Mouse (Mus musculus) stomach, adult 2 months (tissue): ENCODE data around the gene Mast2. TPM values are rescaled to one million over a fixed set of nuclear protein-coding genes. Genes with fewer than 3 reads are reported as not detected.

Source experiments
- polyA plus RNA-seq: library from polyadenylated mRNA; depleted of rRNA; stranded (reverse); fragments of >200 nt; gene quantifications from 2 replicates; pipeline ENCODE4 v1.2.3, GENCODE M21; 2012; rRNA removed

The Mast2 gene
- polyA plus RNA-seq = 43.6 and 44.9 TPM in 2 replicates

DNA sequence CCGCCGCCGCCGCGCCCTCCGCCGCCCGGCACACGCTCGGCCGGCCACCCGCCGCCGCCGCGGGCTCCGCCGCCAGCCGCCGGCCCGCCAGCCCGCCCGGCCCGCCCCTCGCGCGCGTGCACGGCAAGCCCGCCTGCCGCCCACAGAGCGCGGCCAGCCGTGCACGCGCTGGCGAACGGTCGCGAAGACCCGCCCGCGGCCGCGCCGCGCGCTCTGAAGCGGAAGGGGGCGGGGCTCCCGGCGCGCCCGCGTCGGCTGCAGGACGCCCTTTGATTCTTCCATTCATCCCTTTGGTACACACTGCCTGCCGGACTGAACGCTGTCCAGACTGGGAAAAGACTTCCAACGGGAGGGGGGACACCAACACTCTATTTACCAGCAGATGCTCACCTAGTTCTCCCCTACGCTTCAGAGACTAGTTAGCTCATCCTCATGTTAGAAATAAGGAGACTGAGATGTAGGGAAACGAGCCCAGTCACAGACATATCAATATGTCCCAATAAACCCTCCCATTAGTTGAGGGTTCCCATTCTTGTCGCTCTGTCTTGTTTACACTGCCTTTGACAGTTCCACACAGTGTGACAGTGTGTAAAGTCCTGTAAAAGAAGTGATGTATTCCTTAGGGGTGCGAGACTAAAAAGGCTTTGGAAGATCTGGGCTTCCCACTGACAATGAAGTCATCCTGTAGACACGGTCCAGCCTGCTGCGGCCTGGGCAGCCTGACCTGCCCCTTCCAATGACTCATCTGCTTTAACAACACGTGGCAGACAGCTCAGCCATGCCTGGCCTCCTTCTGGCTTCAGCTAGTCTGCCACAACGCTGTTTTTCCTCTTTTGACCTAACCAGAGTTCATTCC is at the start of gene Mast2:
Gene Mast2 (minus strand): TSS at position 58 of the 856 bp plus-strand sequence.

DNA sequence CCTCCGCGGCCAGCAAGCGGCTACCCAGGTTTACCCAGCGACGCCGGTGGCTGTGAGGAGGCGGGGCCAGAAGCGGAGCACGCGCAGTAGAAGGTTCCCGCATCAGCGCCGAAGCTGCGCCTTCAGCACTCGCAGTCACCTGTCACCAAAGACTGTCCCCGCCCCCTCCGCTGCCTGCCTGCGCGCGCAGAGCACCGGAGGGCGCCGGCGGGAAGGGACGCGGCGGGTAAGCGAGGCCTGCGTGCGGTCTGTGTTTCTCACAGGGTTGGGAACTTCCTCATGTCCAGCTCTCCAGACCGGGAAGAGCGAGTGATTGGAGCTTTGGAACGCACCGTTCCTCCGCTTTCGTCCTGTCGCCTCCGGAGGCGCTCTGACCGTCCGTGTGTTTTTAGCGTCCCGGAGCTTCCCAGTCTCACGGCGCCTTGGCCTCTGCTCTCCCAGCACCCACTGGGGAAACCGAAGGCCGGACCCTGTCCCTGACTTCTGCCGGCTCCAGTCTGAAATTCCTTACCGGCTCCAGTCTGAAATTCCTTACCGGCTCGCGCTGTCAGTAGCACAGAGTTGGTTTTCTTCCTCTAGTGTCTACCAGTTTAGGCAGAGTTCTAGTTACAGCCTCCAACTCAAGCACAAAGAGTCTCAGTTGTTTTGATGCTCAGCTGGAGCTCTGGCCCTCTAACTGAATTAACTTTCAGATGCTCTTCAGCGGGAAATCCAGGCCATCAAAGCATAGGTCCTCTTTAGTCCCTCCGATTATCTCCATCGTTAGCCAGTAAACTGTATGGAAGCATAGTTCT is 43.6 kb upstream of the Mast2 start, which contains the start of gene Ipp:
Gene Ipp (plus strand): TSS at position 125 of the 794 bp plus-strand sequence.

Other genes with a start within 250 kb of the Mast2 start
- 4.1 and 5.5 TPM in 2 replicates for gene Pik3r3, start 242.6 kb downstream of the Mast2 start, polyA plus RNA-seq
- gene Ipp, start 43.4 kb upstream of the Mast2 start, polyA plus RNA-seq = 0.18 and 0.27 TPM in 2 replicates
- gene Tmem69, start 91.8 kb upstream of the Mast2 start, polyA plus RNA-seq = 1.1 and 1.5 TPM in 2 replicates
- gene Gpbp1l1, start 93.5 kb upstream of the Mast2 start, polyA plus RNA-seq = 8.5 and 10.0 TPM in 2 replicates
- gene Ccdc17, start 132.5 kb upstream of the Mast2 start, polyA plus RNA-seq = 3.2 and 3.3 TPM in 2 replicates
- gene Nasp, start 163.8 kb upstream of the Mast2 start, polyA plus RNA-seq = 0.74 and 1.0 TPM in 2 replicates
- 272 and 380 TPM in 2 replicates for gene Akr1a1, start 187.5 kb upstream of the Mast2 start, polyA plus RNA-seq
- gene Prdx1, start 221.4 kb upstream of the Mast2 start, polyA plus RNA-seq = 15.3 and 19.3 TPM in 2 replicates
- 3.1 and 4.9 TPM in 2 replicates for gene Mmachc, start 244.2 kb upstream of the Mast2 start, polyA plus RNA-seq
- gene Ccdc163, start 244.3 kb upstream of the Mast2 start, polyA plus RNA-seq = 8.5 and 12.1 TPM in 2 replicates